Mouse (Mus musculus) cerebellum, adult 2 months (tissue): ENCODE data around the gene Adcy1.

Experiments
- CTCF ChIP-seq: fragments of 200-500 bp; IDR thresholded peaks from 2 replicates; pipeline ENCODE4 v1.5.1; 2011; ENCODE audit warnings: low read depth, mild to moderate bottlenecking, control low read depth, low read length, moderate library complexity, borderline replicate concordance; ENCODE audit not compliant: insufficient read depth
- POLR2A ChIP-seq: fragments of 200-500 bp; IDR thresholded peaks from 2 replicates; pipeline ENCODE4 v1.6.1; 2011; ENCODE audit warnings: low read length, control low read depth, borderline replicate concordance; ENCODE audit not compliant: insufficient read depth

- no peak for TF ChIP-seq CTCF
- peak; percentile 49; the same call in 1 of the 2 replicates for TF ChIP-seq POLR2A
These were observed at the start of gene Adcy1 for GRCm38 (mm10) chr11:7063001-7063584.
